Mouse (Mus musculus) Muller cell, postnatal 12 days (primary cell): ENCODE results near the gene Fndc11.
"Not testable (repeated sequence)": the region's sequence is repeated elsewhere in the genome, so short reads cannot be mapped to it uniquely, and the experiment has no call there.

Source experiments
- DNase-seq: peaks from one replicate; pipeline ENCODE4 v3.0.0-alpha.2; 2015; ENCODE audit errors: inconsistent ontology term

Gene Fndc11

DNA sequence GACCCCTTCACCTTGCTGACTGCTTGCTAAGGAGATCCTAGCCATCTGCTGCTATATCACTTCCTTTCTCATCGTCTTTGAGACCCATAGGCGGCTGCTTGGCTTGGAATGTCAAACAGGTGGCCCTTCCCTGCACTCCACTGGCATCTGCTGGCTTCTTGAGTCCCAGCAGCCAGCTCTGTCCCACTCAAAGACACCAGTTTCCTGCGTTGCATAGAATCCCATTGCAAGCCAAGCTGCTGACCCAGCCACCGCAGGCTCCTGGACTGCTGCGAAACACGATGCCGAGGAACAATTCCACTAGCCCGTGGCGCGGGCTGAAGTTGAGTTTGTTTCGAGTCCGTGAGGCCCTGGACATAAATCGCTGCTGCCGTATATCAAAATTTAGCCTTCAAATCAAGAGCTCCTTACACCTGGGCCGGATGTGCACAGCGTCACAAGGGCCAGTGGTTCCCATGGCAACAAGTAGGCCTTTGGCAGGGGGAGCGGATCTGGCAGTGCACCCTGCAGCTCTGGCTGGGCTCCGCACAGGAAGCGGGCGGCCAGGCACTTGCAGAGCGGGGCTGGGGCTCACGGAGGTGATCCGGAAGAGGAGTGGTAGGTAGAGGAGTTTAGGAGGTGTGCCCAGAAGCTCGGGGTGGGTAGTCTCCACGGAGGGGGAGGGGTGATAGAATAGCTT lies at the start of gene Fndc11:
Gene Fndc11, plus strand, starts transcription at position 476 of the 679 bp plus-strand sequence.
- DNase-seq, result peak; percentile 71

DNA sequence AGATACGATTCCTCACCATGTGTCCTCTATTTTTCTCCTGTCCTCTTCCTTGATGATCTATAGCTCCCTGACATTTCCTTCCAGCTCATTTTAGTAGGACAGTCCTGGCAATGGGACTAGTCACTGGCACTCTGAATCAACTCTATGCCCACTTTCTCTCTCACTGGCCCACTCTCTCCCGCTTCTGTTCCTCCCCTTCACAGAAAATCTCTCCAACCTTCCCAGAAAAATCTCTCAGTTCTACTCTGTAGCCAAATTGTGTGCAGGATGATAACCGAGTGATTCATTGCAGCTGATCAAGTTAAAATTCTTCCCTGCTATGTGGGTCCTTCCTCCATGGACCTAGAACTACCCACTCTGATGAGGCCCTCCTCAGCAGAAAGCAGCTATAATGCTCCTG lies 45.2 kb upstream of the Fndc11 start:
- DNase-seq, result no peak

DNA sequence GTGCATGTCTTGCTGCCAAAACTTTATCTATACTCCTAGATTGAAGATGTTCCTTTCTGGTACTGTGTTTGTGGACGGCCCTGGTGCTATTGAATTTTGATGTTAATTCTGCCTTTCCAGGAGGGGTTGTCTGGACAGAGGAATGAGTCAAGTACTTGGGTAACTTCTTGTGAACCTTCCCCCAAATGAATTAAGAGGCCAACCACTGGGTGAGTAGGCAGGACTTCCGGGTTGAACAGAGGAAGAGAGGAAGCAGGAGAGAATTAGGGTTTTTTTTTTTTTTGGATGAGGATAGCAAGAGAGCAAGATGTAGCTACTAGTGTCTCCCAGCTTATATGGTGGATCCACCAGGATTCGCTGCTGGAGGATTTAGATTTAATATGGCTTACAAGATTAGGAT lies 41.8 kb upstream of the Fndc11 start:
- DNase-seq, result no peak

DNA sequence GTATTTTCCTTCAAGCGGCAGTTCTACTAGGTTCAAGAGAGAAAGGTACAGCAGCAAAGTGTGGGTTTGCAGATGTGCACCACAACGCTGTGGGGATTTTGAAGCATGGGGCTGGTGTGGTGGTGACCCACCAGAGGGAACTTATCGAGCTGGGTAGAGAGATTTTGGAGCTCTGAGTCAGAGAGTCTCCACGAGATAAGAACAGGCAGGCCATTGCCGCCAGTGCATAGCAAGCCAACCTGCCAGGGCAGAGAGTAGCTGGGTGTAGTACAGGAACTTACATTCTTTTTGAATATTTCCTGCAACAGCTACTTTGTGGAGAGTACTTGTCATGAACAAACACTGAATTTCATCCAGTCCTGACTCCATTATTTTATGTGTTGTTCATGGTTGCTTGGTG lies 41.3 kb upstream of the Fndc11 start:
- DNase-seq, result no peak

DNA sequence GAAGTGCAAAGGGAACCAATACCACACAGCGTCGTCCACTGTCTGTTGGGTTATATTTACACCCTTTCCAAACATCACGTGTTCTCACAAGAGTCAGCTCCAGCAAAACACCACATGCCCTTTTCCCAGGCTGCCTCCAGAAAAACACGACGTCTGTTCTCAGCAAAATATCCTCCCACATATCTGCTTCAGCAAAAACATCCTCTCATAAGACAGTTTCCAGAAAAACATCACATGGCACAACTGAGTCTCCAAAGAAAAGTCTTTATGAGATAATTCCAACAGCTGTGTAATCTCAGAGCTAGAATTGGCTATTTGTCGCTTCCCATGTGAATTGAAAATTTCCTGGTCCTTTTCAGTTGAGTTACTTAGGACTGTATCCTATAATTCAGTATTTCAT lies 38.9 kb upstream of the Fndc11 start:
- no peak for DNase-seq

DNA sequence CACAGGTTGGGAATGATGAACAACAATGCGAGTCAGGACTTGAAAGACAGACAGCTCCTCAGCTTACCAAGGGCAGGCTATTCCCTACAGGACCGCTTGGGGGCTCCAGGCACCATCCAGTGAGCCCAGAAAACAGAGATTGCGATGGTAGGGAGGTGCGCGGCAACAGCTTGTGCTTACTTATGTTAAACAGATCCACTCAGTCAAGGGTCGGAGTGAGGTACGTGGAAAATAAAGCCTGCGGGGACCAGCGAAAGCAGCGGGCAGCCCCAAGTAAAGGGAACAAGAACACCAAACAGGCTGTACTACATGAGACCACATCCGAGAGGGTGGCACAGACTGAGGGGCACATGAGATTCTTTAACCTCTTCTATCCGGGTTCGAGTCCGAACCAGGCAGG lies 33.2 kb upstream of the Fndc11 start:
- peak; percentile 88 for DNase-seq

DNA sequence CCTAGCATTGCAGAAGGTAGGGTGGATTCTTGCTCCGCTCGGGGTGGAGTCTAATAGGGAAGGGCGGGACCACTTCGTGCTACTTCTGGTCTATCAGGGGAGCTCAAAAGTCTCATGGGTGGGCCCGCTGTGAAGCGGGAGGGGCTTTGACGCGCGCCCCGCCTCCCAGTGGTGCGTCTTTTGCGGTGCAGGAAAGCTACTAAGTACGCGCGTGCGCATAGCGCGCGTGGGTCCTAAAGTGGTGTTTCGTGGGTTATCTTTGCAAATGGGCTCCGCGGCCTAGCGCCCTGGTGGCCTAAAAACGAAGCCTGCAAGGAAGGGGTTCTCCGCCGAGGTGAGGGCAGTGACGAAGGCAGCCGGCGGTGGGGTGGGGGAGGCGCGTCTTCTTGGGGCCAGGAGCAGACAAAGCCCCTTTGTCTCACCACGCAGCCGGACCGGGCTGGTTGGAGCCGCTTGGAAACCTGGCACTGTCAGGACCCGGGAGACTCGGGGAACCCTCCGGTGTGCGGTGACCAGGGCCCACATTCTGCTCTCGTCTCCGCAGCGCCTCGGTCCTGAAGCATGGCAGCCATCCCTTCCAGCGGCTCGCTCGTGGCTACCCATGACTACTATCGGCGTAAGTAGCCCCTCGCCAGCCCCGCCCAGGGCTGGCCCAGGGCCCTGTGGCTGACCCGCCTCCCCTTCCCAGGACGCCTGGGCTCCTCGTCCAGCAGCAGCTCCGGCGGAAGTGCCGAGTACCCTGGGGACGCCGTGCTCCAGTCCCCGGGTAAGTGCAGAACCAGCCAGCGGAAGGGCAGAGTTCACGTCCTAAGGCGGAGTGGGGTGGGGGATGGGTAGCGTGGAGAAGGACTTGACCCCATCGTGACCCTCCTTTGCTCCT lies 32.5 kb upstream of the Fndc11 start, which contains the start of gene Ppdpf:
Gene Ppdpf, plus strand, starts transcription at position 127 of the 880 bp plus-strand sequence.
- peak; percentile 95 for DNase-seq

DNA sequence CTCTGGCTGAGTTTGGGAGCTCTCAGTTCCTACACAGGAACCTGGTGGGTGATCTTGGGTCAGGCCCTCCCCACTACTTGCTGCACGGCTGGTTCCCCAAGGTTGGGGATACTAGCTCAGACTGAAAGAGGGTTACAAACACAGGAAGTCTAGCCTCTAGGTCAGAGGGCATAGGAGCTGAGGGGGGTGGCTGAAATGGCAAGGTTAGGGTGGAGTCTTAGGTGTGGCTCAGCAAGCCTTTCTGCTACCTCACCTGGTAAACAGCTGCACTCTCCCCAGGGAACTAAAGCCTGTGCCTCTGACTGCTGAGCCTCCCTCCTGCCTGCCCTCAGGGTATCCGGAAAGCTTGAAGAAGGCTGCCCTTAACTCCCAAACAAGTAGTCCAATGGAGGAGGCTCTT lies 31.1 kb upstream of the Fndc11 start:
- no peak for DNase-seq

DNA sequence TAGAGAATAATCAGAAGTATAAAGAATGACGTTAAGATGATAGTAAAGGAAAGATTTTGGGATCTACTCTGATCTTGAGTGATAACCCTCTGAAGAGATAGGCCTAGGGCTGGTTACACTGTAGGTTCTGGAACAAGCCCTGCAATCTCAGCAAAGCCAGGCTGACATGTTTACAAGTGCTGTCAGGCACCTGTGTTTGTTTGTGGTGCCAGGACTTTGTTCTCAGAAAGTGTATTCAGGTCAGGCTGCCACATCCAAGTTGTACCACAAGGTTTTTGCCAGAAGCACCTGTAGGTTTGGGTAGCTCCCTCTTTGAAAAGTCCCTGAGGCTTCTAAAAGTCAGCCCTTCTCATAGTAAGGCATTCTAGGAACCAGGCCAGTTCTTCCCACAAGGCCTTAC lies 30.5 kb upstream of the Fndc11 start:
- no peak for DNase-seq

DNA sequence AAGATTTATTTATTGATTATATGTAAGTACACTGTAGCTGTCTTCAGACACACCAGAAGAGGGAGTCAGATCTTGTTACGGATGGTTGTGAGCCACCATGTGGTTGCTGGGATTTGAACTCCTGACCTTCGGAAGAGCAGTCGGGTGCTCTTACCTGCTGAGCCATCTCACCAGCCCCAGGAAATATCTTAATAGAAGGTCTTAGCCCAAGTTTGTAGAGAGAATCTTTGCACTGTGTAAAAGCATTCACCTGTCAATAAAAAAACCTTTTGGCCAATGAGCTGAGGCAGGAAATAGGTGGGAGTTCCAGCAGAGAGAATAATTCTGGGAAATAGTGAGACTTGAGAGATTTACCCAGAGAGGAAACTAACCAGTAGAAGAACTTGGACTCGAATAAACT lies 28.4 kb upstream of the Fndc11 start:
- DNase-seq, result not testable (repeated sequence)

DNA sequence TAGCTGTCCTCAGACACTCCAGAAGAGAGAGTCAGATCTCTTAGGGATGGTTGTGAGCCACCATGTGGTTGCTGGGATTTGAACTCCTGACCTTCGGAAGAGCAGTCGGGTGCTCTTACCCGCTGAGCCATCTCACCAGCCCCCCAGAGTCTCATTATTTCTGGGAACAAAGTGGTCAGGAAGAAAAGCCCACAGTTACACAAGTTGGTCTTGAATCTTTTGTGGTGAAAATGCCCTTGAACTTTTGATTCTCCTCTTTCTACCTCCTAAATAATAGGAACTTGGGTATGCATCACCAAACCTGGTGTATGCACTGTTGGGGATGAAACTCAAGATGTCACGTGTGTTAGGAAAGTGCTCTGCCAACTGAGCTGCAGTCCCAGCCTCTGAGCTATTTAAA lies 27.9 kb upstream of the Fndc11 start:
- no peak for DNase-seq

DNA sequence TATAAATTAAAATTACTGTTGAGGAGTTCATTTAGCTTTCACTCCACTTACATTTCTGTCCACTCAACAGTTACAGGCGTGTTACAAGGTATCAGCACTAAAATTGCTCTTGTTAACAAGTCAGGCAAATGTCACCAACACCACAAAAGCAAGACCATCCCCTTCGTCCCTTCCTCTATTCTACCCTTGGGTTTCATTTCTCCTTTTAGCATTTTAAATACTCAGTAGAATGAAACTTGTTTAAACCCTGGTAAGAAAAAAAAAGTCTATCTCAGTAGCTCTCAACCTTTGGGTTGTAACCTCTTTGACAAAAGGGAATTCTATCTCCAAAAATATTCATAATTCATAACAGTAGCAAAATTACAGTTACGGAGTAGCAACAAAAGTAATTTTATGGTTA lies 26.8 kb upstream of the Fndc11 start:
- no peak for DNase-seq

DNA sequence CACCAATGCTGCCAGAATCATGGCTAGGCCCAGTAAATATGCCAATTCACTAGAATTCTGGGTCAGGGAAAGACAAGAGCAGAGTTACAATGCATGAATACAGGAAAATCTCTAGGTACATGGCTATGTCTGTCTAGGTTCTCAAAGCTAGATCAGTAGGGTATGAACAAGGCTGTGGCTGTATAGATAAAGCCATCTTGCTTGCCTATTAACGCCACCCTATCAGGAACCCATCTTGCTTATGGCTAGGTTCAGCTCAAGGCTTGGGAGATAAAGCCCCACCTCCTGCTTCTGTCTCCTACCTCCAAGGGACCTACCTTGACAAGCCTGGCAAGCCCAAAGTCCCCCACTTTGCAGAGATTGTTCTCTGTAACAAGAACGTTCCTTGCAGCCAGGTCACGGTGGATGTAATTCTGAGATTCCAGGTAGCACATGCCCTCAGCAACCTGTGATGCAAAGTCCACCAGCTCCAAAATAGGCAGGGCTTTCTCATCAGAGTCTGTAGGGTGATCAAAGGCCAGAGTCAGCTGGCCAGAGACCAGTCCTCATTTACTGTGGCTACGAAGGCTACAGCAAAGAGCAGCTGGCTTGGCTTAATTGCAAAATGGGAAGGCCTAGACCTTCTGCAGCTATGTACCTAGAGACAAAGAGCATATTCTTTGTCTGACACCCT lies 23.0 kb upstream of the Fndc11 start:
- peak; percentile 7 for DNase-seq

DNA sequence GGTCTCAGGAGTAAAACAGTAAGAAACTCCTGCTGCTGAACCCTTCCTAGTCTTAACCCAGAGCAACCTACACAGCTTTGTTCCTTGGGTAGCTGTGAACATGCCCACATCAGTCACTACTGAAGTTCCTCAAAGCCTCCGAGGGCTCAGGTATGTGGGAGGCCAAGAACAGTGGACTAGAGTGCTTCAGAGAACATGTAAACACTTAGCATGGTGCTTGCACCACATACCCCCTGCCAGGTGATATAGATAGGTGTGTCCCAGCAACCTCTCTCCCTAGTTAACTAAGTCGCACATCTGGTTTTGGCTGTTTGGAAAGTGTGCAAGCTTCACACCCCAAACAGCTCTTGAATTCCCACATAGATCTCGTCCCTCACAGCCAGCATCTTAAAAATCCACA lies 18.2 kb upstream of the Fndc11 start:
- no peak for DNase-seq

DNA sequence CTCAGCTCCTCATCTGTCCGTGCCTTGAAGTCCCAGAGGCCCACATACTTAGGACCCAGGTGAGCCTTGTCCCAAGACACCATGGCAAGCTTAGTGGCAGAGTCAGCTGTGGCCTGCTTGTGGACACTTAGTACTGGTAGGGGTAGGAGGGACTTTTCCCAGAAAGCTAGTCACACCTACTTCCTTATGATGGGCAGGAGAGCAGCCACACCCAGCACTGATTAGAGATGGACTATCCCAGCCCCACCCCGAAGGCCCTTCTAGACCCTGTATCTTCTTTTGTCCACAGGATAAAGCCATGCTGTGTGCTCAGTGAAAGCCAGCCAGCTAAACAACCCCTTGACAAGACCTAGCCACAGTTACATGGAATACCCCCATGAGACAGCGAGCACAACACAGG lies 17.4 kb upstream of the Fndc11 start, which contains the start of gene Ptk6:
Gene Ptk6, minus strand, starts transcription at position 368 of the 400 bp plus-strand sequence.
- no peak for DNase-seq

DNA sequence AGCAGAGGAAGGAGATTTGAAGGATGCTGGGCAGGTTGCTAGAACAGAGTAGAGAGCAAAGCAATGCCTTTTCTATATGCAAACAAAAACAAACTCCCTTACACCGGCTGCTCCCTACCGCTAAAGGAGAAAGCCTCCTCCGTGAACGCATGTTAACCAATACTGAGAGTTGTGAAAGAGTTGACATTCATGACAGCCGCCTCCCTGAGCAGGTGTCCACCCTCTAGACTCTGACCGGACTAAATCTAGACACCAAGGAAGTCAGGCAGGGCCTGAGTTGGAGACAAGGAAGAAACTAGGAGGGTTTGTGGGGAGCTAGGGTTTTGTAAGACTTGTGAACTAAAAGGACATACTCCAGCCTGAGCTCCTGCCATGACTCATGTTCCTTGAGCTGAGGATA lies 16.9 kb upstream of the Fndc11 start:
- DNase-seq, result no peak

DNA sequence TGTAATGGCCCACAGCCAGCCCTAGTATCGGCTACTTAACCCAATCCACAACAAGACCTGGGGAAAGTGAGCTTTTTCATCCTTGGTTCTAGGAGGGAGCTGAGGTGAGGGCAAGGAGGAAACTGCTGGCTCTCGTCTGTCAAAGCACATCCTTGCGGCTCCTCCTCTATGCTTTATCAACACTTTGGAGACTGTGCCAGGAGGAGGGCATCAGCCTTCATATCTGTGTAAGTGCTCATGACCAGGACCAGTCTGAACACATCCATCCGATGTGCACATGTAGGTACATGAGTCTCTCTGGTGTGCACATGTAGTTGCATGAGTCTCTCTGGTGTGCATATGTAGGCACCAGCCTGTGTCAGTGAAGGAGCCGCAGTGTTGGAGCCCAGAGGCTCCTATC lies 14.1 kb upstream of the Fndc11 start:
- no peak for DNase-seq

DNA sequence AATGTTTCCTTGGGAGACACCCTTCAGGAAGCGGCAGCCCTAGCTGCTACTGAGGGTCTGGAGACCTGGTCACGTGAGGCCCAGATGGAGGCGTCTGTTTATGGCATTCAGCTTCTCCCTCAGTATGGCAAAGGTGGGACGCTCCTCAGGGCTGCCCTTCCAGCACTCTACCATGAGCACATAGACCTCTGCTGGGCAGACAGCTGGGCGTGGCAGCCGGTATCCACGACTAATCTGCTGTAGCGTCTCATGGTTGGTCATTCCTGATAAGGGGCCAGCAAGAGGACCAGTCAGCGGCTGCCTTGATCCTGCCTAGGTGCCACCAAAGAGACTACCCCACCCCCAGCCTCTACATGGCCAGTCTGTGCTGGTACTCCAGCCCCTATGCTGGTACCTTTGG lies 13.7 kb upstream of the Fndc11 start:
- DNase-seq, result no peak

DNA sequence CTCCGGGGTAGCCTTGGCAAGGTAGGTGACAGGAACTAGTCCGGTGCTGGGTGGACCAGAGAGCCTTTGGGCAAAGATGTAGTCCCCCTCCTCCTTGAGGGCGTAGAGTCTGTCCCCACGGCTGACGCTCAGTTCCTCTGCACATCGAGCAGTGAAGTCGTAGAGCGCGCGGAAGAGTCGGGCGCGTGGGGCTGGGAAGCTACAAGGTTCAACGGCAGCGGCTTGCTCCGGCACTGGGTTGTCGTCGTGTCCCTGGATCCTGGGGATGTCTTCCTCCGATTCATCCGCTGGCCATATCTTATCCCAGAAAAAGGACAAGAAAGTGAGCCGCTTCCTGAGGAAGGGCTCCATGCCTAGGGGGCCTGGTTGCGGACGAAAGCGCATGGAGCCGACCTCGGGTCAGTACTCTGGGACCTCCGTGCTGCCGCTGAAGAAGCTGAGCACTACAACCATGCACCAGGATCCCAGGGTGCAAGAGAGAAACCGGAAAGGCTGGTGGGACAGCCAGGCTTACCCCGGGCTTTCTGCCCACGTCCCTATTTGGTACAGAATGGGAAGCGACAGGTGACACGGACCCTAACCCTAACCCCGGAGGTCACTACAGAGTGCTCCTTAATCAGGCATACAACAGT lies 7.3 kb upstream of the Fndc11 start:
- DNase-seq, result peak; percentile 5

DNA sequence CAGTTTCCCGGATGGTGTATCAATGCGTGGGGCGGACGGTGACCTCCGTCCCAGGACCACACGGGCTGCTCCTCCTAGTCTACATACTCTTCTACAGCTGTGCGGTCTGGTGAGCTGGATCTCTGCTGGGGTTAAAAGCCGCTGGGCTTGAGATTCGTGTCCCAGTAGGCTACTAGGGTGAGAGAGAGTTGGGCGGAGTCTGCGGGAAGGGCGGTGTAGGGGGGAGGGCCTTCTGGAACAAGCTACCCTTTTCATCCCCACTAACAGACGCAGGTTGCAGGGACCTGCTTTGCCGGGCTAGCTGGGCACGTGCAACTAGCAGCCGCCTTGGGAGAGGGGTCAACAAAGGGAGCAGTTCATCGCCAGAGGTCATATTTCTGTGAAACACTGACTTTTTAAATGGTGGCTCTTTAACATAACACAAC lies 6.8 kb upstream of the Fndc11 start, which contains the start of gene Srms:
Gene Srms, minus strand, starts transcription at position 165 of the 425 bp plus-strand sequence.
- DNase-seq, result peak; percentile 14

DNA sequence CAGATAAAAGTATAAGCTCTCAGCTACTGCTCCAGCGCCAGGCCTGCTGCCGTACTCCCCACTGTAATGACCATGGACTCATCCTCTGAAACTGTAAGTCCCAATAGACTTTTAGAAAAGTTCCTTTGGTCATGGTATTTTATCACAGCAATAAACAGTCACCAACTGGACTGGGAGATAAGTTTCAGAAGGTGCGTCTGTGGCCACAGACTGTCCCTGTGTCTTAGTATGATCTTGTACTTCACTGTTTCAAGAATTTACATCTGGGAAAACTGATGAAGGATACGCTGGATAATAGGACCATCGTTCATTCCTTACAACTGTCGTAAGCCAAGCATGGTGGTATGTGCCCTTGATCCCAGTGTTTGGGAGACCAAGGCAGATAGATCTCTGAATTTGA lies 3.8 kb upstream of the Fndc11 start:
- DNase-seq, result no peak
